Mouse (Mus musculus): Measurements from ENCODE around the gene Trpc1. TPM values are rescaled to one million over a fixed set of nuclear protein-coding genes. Genes with fewer than 3 reads are reported as not detected.

Trpc1 gene
- total and polyA plus RNA-seq, 3 experiments = 0.38 TPM; not detected in 2

- H3K36me3 ChIP-seq (replicated peaks) = no peaks in the 10 kb centered on the region
- no peak for TF ChIP-seq GATA1 (IDR thresholded peaks at IDR 0.05; ENCODE audit: borderline replicate concordance, low read length)
- ATAC-seq (ENCODE audit: extremely low read depth, insufficient number of reproducible peaks, low FRiP score, poor library complexity, severe bottlenecking) = no peak
These were observed 34.8 kb upstream of the Trpc1 start for GRCm38 (mm10) chr9:95784888-95785511.

GRCm38 (mm10) chr9:95783646-95784293 is 33.6 kb upstream of the Trpc1 start:
- ATAC-seq (ENCODE audit: extremely low read depth, insufficient number of reproducible peaks, low FRiP score, poor library complexity, severe bottlenecking) (no peak), DNase-seq (ENCODE audit: low spot score) (no peak)
- TF ChIP-seq GATA2 (IDR thresholded peaks at IDR 0.05; ENCODE audit: borderline replicate concordance, low read depth, low read length) (no peak), POLR2AphosphoS5 (IDR thresholded peaks at IDR 0.05; ENCODE audit: insufficient replicate concordance, low read depth, low read length) (no peak), TAL1 (conservative IDR thresholded peaks at IDR 0.05; ENCODE audit: low read depth, low read length) (no peak), CTCF (IDR thresholded peaks at IDR 0.05; ENCODE audit: low read depth, low read length) (no peak), GATA1 (IDR thresholded peaks at IDR 0.05; ENCODE audit: borderline replicate concordance, low read length) (no peak)
- Histone ChIP-seq H3K9me3 (replicated peaks) (no peaks in the 10 kb centered on the region), H3K4me1 (ENCODE audit: insufficient read depth, low read depth, low read length) (0 out of 2 replicates have a peak, but pooled peaks cover 2% of the 10 kb centered on the region), H3K27me3 (ENCODE audit: insufficient read depth, low read length) (peaks cover 4% of the 10 kb centered on the region; the same call in 1 of the 2 replicates), H3K36me3 (replicated peaks) (no peaks in the 10 kb centered on the region), H3K4me3 (ENCODE audit: low read depth, low read length) (no peak overlapping the region)

More at GRCm38 (mm10) chr9:95784888-95785511, 34.8 kb upstream of the Trpc1 start:
- Histone ChIP-seq H3K9me3 (replicated peaks) (no peaks in the 10 kb centered on the region), H3K4me1 (ENCODE audit: insufficient read depth, low read depth, low read length) (0 out of 2 replicates have a peak, but pooled peaks cover 2% of the 10 kb centered on the region), H3K4me3 (ENCODE audit: low read depth, low read length) (no peak overlapping the region), H3K27me3 (ENCODE audit: insufficient read depth, low read length) (peaks cover 4% of the 10 kb centered on the region; the same call in 1 of the 2 replicates)
- DNase-seq (ENCODE audit: low spot score) = no peak

GRCm38 (mm10) chr9:95771671-95772070 is 21.5 kb upstream of the Trpc1 start:
- Histone ChIP-seq H3K4me1 (ENCODE audit: insufficient read depth, low read depth, low read length) (no peaks in the 10 kb centered on the region), H3K27me3 (ENCODE audit: insufficient read depth, low read length) (no peaks in the 10 kb centered on the region), H3K36me3 (replicated peaks) (no peaks in the 10 kb centered on the region), H3K9me3 (replicated peaks) (no peaks in the 10 kb centered on the region), H3K4me3 (ENCODE audit: low read depth, low read length) (no peak overlapping the region)
- no peak for TF ChIP-seq POLR2AphosphoS5 (IDR thresholded peaks at IDR 0.05; ENCODE audit: insufficient replicate concordance, low read depth, low read length)
- no peak for TF ChIP-seq TAL1 (conservative IDR thresholded peaks at IDR 0.05; ENCODE audit: low read depth, low read length)
- no peak for TF ChIP-seq CTCF (IDR thresholded peaks at IDR 0.05; ENCODE audit: low read depth, low read length)
- no peak for TF ChIP-seq GATA2 (IDR thresholded peaks at IDR 0.05; ENCODE audit: borderline replicate concordance, low read depth, low read length)
- TF ChIP-seq GATA1 (IDR thresholded peaks at IDR 0.05; ENCODE audit: borderline replicate concordance, low read length) = no peak
- DNase-seq (ENCODE audit: low spot score) (no peak), ATAC-seq (ENCODE audit: extremely low read depth, insufficient number of reproducible peaks, low FRiP score, poor library complexity, severe bottlenecking) (no peak)

- H3K4me3 ChIP-seq (ENCODE audit: low read depth, low read length) = no peak overlapping the region
- no peaks in the 10 kb centered on the region for H3K36me3 ChIP-seq (replicated peaks)
- no peaks in the 10 kb centered on the region for H3K27me3 ChIP-seq (ENCODE audit: insufficient read depth, low read length)
- TF ChIP-seq TAL1 (conservative IDR thresholded peaks at IDR 0.05; ENCODE audit: low read depth, low read length) (no peak), GATA1 (IDR thresholded peaks at IDR 0.05; ENCODE audit: borderline replicate concordance, low read length) (no peak), POLR2AphosphoS5 (IDR thresholded peaks at IDR 0.05; ENCODE audit: insufficient replicate concordance, low read depth, low read length) (no peak), GATA2 (IDR thresholded peaks at IDR 0.05; ENCODE audit: borderline replicate concordance, low read depth, low read length) (no peak), CTCF (IDR thresholded peaks at IDR 0.05; ENCODE audit: low read depth, low read length) (no peak)
- DNase-seq (ENCODE audit: low spot score) (no peak), ATAC-seq (ENCODE audit: extremely low read depth, insufficient number of reproducible peaks, low FRiP score, poor library complexity, severe bottlenecking) (no peak)
- H3K4me1 ChIP-seq (ENCODE audit: insufficient read depth, low read depth, low read length) = no peaks in the 10 kb centered on the region
- H3K9me3 ChIP-seq (replicated peaks) = no peaks in the 10 kb centered on the region
These were observed 13.0 kb upstream of the Trpc1 start for GRCm38 (mm10) chr9:95763218-95763617.

- Histone ChIP-seq H3K27me3 (ENCODE audit: insufficient read depth, low read length) (no peaks in the 10 kb centered on the region), H3K4me1 (ENCODE audit: insufficient read depth, low read depth, low read length) (no peaks in the 10 kb centered on the region), H3K4me3 (ENCODE audit: low read depth, low read length) (no peak overlapping the region), H3K9me3 (replicated peaks) (no peaks in the 10 kb centered on the region), H3K36me3 (replicated peaks) (no peaks in the 10 kb centered on the region)
- TF ChIP-seq GATA1 (IDR thresholded peaks at IDR 0.05; ENCODE audit: borderline replicate concordance, low read length) (no peak), GATA2 (IDR thresholded peaks at IDR 0.05; ENCODE audit: borderline replicate concordance, low read depth, low read length) (no peak), POLR2AphosphoS5 (IDR thresholded peaks at IDR 0.05; ENCODE audit: insufficient replicate concordance, low read depth, low read length) (no peak), TAL1 (conservative IDR thresholded peaks at IDR 0.05; ENCODE audit: low read depth, low read length) (no peak), CTCF (IDR thresholded peaks at IDR 0.05; ENCODE audit: low read depth, low read length) (no peak)
- no peak for DNase-seq (ENCODE audit: low spot score)
- ATAC-seq (ENCODE audit: extremely low read depth, insufficient number of reproducible peaks, low FRiP score, poor library complexity, severe bottlenecking) = no peak
These were observed 12.1 kb upstream of the Trpc1 start for GRCm38 (mm10) chr9:95762228-95762627.

GRCm38 (mm10) chr9:95761381-95761780 is 11.2 kb upstream of the Trpc1 start:
- no peaks in the 10 kb centered on the region for H3K9me3 ChIP-seq (replicated peaks)
- DNase-seq (ENCODE audit: low spot score) = no peak
- no peaks in the 10 kb centered on the region for H3K4me1 ChIP-seq (ENCODE audit: insufficient read depth, low read depth, low read length)
- ATAC-seq (ENCODE audit: extremely low read depth, insufficient number of reproducible peaks, low FRiP score, poor library complexity, severe bottlenecking) = no peak
- no peak overlapping the region for H3K4me3 ChIP-seq (ENCODE audit: low read depth, low read length)
- no peaks in the 10 kb centered on the region for H3K36me3 ChIP-seq (replicated peaks)
- TF ChIP-seq POLR2AphosphoS5 (IDR thresholded peaks at IDR 0.05; ENCODE audit: insufficient replicate concordance, low read depth, low read length) (no peak), TAL1 (conservative IDR thresholded peaks at IDR 0.05; ENCODE audit: low read depth, low read length) (no peak), CTCF (IDR thresholded peaks at IDR 0.05; ENCODE audit: low read depth, low read length) (no peak), GATA1 (IDR thresholded peaks at IDR 0.05; ENCODE audit: borderline replicate concordance, low read length) (no peak), GATA2 (IDR thresholded peaks at IDR 0.05; ENCODE audit: borderline replicate concordance, low read depth, low read length) (no peak)
- no peaks in the 10 kb centered on the region for H3K27me3 ChIP-seq (ENCODE audit: insufficient read depth, low read length)
